ENCODE assay signal across 8 mouse cellular contexts in the genomic region with DNA sequence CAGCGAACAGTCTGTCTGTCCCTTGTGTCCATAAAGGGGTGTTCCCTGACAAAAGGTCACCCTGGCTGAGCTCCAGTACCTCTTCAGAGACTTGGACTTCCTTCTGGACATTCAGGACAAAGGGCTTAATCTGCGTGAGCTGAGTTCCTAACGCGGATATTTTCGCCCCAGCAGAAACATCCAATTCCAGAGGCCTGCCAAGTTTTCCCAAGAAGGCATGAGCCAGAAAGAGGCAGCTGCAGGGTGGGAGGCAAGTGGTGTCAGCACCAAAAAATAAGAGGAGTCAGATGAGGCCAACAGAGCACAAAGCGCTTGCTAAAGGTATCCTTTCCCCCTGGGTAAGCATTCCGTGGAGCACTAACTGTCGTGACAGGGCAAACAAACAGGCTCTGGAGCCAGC.
A peak's percentile ranks its signal among the peaks of the same experiment; 100 is the strongest.
DNase-seq lines count a peak whose midpoint lies in the region; ATAC-seq and TF ChIP-seq lines count a peak whose summit lies in the region.

No protein-coding gene starts in this region.

- no peaks in the 10 kb centered on the region for H3K9me3 ChIP-seq in forebrain, embryonic 10.5 days
- H3K9me3 ChIP-seq in forebrain, embryonic 11.5 days (ENCODE audit: control insufficient read depth, low read length): no peaks in the 10 kb centered on the region
- H3K9me3 ChIP-seq in forebrain, embryonic 16.5 days (ENCODE audit: control insufficient read depth, low read length): no peaks in the 10 kb centered on the region
- no peaks in the 10 kb centered on the region for H3K9me3 ChIP-seq in heart, postnatal 0 days (replicated peaks; ENCODE audit: control insufficient read depth, low read length)
- no peaks in the 10 kb centered on the region for H3K9me3 ChIP-seq in lung, postnatal 0 days (ENCODE audit: low read length)

- H3K4me3 ChIP-seq in forebrain, embryonic 10.5 days: no peak overlapping the region
- H3K4me3 ChIP-seq in forebrain, embryonic 11.5 days (ENCODE audit: low read depth, low read length): no peak overlapping the region
- no peak overlapping the region for H3K4me3 ChIP-seq in forebrain, embryonic 16.5 days (replicated peaks; ENCODE audit: low read length)
- no peak overlapping the region for H3K4me3 ChIP-seq in heart, postnatal 0 days (ENCODE audit: low read depth, low read length)
- no peak overlapping the region for H3K4me3 ChIP-seq in lung, postnatal 0 days (ENCODE audit: low read depth, low read length)

- peak overlapping the region; percentile 53 for H3K27ac ChIP-seq in forebrain, embryonic 10.5 days
- no peak overlapping the region for H3K27ac ChIP-seq in forebrain, embryonic 11.5 days (ENCODE audit: low read depth, low read length)
- no peak overlapping the region for H3K27ac ChIP-seq in forebrain, embryonic 16.5 days (ENCODE audit: low read length)
- peak overlapping the region; percentile 73 for H3K27ac ChIP-seq in heart, postnatal 0 days (ENCODE audit: low read depth)
- H3K27ac ChIP-seq in lung, postnatal 0 days (ENCODE audit: low read length): peak overlapping the region; percentile 70

- TF ChIP-seq CTCF in heart, postnatal 0 days (IDR thresholded peaks at IDR 0.05; ENCODE audit: low read depth): no peak
- no peak for TF ChIP-seq CTCF in lung, postnatal 0 days (IDR thresholded peaks at IDR 0.05)

- H3K27me3 ChIP-seq in forebrain, embryonic 10.5 days (ENCODE audit: poor library complexity, severe bottlenecking): peaks cover 8% of the 10 kb centered on the region
- H3K27me3 ChIP-seq in forebrain, embryonic 11.5 days (ENCODE audit: control insufficient read depth, insufficient read depth, low read length): no peaks in the 10 kb centered on the region
- no peaks in the 10 kb centered on the region for H3K27me3 ChIP-seq in forebrain, embryonic 16.5 days (replicated peaks; ENCODE audit: control insufficient read depth, insufficient read depth, low read length)
- H3K27me3 ChIP-seq in heart, postnatal 0 days (ENCODE audit: control insufficient read depth, insufficient read depth, low read length): no peaks in the 10 kb centered on the region
- no peaks in the 10 kb centered on the region for H3K27me3 ChIP-seq in lung, postnatal 0 days (replicated peaks; ENCODE audit: insufficient read depth, low read length)

- ATAC-seq in forebrain, embryonic 11.5 days (replicated peaks; ENCODE audit: low FRiP score): no peak
- ATAC-seq in forebrain, embryonic 16.5 days: peak; percentile 50
- peak; percentile 77 for ATAC-seq in heart, postnatal 0 days (ENCODE audit: insufficient read depth, low read depth)
- peak; percentile 43 for ATAC-seq in lung, postnatal 0 days
- no peak for ATAC-seq in CD4-positive, CD25-positive, alpha-beta regulatory T cell, adult 4 months

- TF ChIP-seq EP300 in heart, postnatal 0 days (IDR thresholded peaks at IDR 0.05; ENCODE audit: low read depth): peak; percentile 83; the same call in 1 of the 2 replicates
- peak; percentile 81 for TF ChIP-seq EP300 in lung, postnatal 0 days (IDR thresholded peaks at IDR 0.05)

- H3K4me2 ChIP-seq in forebrain, embryonic 11.5 days (ENCODE audit: low read depth, low read length, severe bottlenecking): no peak overlapping the region
- H3K4me2 ChIP-seq in forebrain, embryonic 16.5 days (ENCODE audit: low read length): no peak overlapping the region
- peak overlapping the region; percentile 35; the same call in 1 of the 2 replicates for H3K4me2 ChIP-seq in heart, postnatal 0 days (ENCODE audit: low read depth, low read length)
- H3K4me2 ChIP-seq in lung, postnatal 0 days (replicated peaks; ENCODE audit: low read depth, low read length): no peak overlapping the region

- WGBS in forebrain, embryonic 10.5 days: 42% methylated on average over 8 of the region's 8 CpGs
- WGBS in forebrain, embryonic 11.5 days: 32% methylated on average over 8 of the region's 8 CpGs
- 5% methylated on average over 8 of the region's 8 CpGs for WGBS in forebrain, embryonic 16.5 days
- WGBS in heart, postnatal 0 days: 14% methylated on average over 8 of the region's 8 CpGs
- WGBS in lung, postnatal 0 days: 15% methylated on average over 8 of the region's 8 CpGs

- H3K36me3 ChIP-seq in forebrain, embryonic 10.5 days (replicated peaks): no peaks in the 10 kb centered on the region
- H3K36me3 ChIP-seq in forebrain, embryonic 11.5 days (ENCODE audit: control insufficient read depth, insufficient read depth, low read length): no peaks in the 10 kb centered on the region
- no peaks in the 10 kb centered on the region for H3K36me3 ChIP-seq in forebrain, embryonic 16.5 days (ENCODE audit: control insufficient read depth, insufficient read depth)
- H3K36me3 ChIP-seq in heart, postnatal 0 days (replicated peaks; ENCODE audit: control insufficient read depth, insufficient read depth, low read length): no peaks in the 10 kb centered on the region
- H3K36me3 ChIP-seq in lung, postnatal 0 days (ENCODE audit: insufficient read depth, low read length): no peaks in the 10 kb centered on the region

- peaks cover 41% of the 10 kb centered on the region for H3K4me1 ChIP-seq in forebrain, embryonic 10.5 days
- H3K4me1 ChIP-seq in forebrain, embryonic 11.5 days (replicated peaks; ENCODE audit: control insufficient read depth, insufficient read depth, low read length): peaks cover 3% of the 10 kb centered on the region; the same call in 1 of the 2 replicates
- peaks cover 10% of the 10 kb centered on the region; the same call in 1 of the 2 replicates for H3K4me1 ChIP-seq in forebrain, embryonic 16.5 days (replicated peaks; ENCODE audit: control insufficient read depth, insufficient read depth, low read length)
- peaks cover 28% of the 10 kb centered on the region for H3K4me1 ChIP-seq in heart, postnatal 0 days (ENCODE audit: control insufficient read depth, insufficient read depth)
- H3K4me1 ChIP-seq in lung, postnatal 0 days (ENCODE audit: insufficient read depth, low read depth, low read length): peaks cover 22% of the 10 kb centered on the region; the same call in 1 of the 2 replicates

- no peak for DNase-seq in forebrain, embryonic 10.5 days (ENCODE audit: extremely low spot score, low spot score)
- DNase-seq in forebrain, embryonic 11.5 days (ENCODE audit: low spot score): no peak
- peak; percentile 77 for DNase-seq in heart, postnatal 0 days (ENCODE audit: low spot score)
- peak; percentile 52 to 86 for DNase-seq in layer of hippocampus, adult 18-20 months (ENCODE audit: low spot score in 2 of 2)
- DNase-seq in lung, postnatal 0 days (ENCODE audit: low spot score): peak; percentile 88
- DNase-seq in right cerebral cortex, postnatal 4 days: peak; percentile 56

- H3K9ac ChIP-seq in forebrain, embryonic 11.5 days (ENCODE audit: low read length): no peak overlapping the region
- H3K9ac ChIP-seq in forebrain, embryonic 16.5 days (replicated peaks; ENCODE audit: low read depth, low read length): no peak overlapping the region
- no peak overlapping the region; the same call in 1 of the 2 replicates for H3K9ac ChIP-seq in heart, postnatal 0 days (replicated peaks; ENCODE audit: low read depth, low read length)
- H3K9ac ChIP-seq in lung, postnatal 0 days (replicated peaks; ENCODE audit: low read depth): no peak overlapping the region

Comparison
In these comparisons a context has a peak if more than half of its experiments do, and no peak if none do; other contexts are left out.
1. H3K27ac ChIP-seq: peak in forebrain, embryonic 10.5 days (single experiment), heart, postnatal 0 days (single experiment) and lung, postnatal 0 days (single experiment); none in forebrain, embryonic 11.5 days (single experiment) and forebrain, embryonic 16.5 days (single experiment).
2. ATAC-seq: peak in forebrain, embryonic 16.5 days (single experiment), heart, postnatal 0 days (single experiment) and lung, postnatal 0 days (single experiment); none in forebrain, embryonic 11.5 days (single experiment) and CD4-positive, CD25-positive, alpha-beta regulatory T cell, adult 4 months (single experiment).
3. DNase-seq: peak in heart, postnatal 0 days (single experiment), layer of hippocampus, adult 18-20 months (2 of 2), lung, postnatal 0 days (single experiment) and right cerebral cortex, postnatal 4 days (single experiment); none in forebrain, embryonic 10.5 days (single experiment) and forebrain, embryonic 11.5 days (single experiment).